Mouse (Mus musculus) gastrocnemius, adult 2 months (tissue): ENCODE data around the gene Btg4. TPM values are rescaled to one million over a fixed set of nuclear protein-coding genes. Genes with fewer than 3 reads are reported as not detected.

ENCODE experiments used
- DNase-seq: peaks from one replicate; pipeline ENCODE4 v3.0.0; 2022
- H3K27ac ChIP-seq: fragments of 200-600 bp; 2 replicates; pipeline ENCODE4 v1.8.1; 2022; ENCODE audit warnings: mild to moderate bottlenecking
- H3K4me3 ChIP-seq: fragments of 200-600 bp; 2 replicates; pipeline ENCODE4 v1.8.1; 2022; ENCODE audit warnings: mild to moderate bottlenecking, moderate library complexity
- CTCF ChIP-seq: fragments of 200-600 bp; IDR thresholded peaks from 2 replicates; pipeline ENCODE4 v1.8.1; 2022; ENCODE audit warnings: antibody characterized with exemption, mild to moderate bottlenecking, moderate library complexity
- intact Hi-C: fragments of 180-260 bp; cut with DNase I; formaldehyde crosslinking; loops from one replicate; pipeline ENCODE4 v1.15.1; 2025
- long read RNA-seq, 2 experiments: library from polyadenylated mRNA; stranded (forward); transcript quantifications; one replicate each; pipeline ENCODE4 v2.0.0; 2021
- total RNA-seq, 2 experiments: library from RNA; stranded (reverse); gene quantifications; 2 replicates each; pipeline ENCODE4 v1.2.3; 2021

The Btg4 gene
- total RNA-seq: not detected
- long read RNA-seq, experiment 1: 0 reads
- long read RNA-seq, experiment 2: 0 reads

DNA sequence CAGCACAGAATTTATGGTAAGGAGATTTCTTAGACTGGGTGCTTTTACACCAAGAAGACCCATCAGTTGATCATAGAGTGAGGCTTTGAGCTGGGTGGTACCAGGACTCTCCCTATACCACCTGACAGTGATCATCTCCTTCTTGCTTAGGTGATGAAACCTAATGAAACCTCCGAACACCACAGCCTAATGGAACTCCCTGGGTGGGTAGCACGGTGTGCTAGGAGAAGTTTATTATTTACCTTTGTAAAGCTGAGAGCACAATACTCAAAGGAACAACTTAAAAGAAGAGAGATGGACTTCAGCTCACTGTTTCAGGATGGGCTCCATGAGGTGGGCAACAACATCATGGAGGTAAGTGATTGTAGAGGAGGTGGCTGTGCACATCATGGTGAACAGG lies at the start of gene Btg4:
Btg4 (plus strand) TSS at position 301 of the 400 bp plus-strand sequence.
- intact Hi-C loops: no loop called here
- H3K27ac ChIP-seq: no peak within 1 kb of the TSS
- DNase-seq: no peak
- no peak within 1 kb of the TSS for H3K4me3 ChIP-seq
- no peak for TF ChIP-seq CTCF

DNA sequence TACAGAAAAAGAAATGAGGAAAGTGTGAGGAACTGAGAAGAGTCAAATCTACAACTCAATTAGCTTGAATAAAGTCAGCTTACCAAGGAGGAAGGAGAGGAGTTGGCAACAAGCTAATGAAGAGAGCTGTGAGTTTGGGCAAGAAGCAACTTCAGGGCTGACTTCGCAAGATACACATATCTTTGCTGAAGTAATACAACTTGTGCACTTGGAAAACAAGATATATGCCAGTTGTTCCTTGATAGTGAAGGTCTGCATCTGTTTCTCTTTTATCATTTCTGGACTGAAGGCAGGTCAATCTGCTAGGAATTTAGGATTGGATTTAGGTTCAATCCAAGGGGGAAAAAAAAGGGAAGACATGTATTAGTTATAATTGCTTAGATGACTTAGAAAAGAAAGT lies 47.1 kb upstream of the Btg4 start:
- intact Hi-C loops: no loop called here
- H3K4me3 ChIP-seq: no peak overlapping the region
- no peak for TF ChIP-seq CTCF

DNA sequence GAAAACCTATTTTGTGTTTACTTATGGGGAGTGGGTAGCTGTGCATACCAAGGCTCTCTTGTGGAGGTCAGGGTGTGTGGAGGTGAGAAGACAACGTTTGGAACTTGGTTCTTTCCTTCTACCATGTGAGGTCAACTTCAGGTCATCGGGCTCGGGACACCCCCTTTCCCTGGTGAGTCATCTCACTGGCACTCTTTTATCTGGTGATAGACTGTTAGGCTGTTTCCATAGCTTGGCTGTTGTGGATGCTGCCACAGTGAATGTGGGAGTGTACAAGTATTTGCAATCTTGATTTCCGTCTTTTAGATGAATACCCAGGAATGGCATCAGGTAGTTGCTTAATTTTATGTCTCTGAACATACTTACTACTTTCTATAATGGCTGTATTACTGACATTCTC lies 45.0 kb upstream of the Btg4 start:
- no peak for DNase-seq
- H3K27ac ChIP-seq: no peak overlapping the region
- no peak overlapping the region for H3K4me3 ChIP-seq
- TF ChIP-seq CTCF: no peak
- intact Hi-C loops: no loop called here

More for the DNA sequence above, 47.1 kb upstream of the Btg4 start:
- no peak overlapping the region for H3K27ac ChIP-seq
- DNase-seq: no peak

DNA sequence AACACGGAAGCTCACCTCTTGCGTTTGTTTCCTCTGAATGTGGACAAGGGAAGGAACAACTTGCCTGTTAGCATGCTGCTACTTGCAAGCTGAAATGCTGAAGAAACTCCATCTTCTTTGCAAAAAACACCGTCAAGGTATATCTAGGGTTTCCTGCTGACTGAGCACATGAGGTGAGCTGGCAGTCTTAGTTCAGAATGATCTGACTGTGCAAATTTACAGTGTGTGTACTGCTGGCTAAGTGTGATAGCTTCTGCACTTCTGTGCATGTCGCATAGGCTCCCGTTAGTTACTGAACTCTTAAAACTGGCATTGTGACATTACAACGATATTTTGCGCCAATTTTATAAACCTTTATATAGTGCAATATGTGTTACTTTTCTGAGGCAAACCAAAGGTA lies 41.0 kb upstream of the Btg4 start:
- Histone ChIP-seq H3K4me3 (no peak overlapping the region), H3K27ac (no peak overlapping the region)
- no peak for TF ChIP-seq CTCF
- no peak for DNase-seq
- intact Hi-C loops: no loop called here

DNA sequence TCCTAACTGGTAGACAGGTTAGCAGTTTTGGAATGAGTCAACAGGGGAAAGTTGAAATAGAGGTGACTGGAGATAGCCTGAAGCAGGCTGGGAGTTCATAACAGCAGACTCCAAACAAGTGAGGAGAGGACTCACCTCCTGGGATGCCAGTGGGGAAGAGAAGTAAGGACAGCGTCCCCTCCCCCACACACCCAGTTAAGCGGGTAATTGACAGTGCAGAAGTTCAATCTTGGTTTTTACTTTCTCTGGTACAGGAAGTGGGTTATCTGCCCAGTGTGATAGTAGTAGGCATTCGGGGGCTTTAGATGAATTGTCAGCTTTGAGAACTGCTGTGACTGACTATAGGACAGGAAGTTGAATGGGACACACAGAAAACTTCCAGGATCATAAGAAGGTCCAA lies 40.4 kb upstream of the Btg4 start:
- no peak for TF ChIP-seq CTCF
- no peak overlapping the region for H3K27ac ChIP-seq
- intact Hi-C loops: no loop called here
- no peak overlapping the region for H3K4me3 ChIP-seq
- DNase-seq: no peak

DNA sequence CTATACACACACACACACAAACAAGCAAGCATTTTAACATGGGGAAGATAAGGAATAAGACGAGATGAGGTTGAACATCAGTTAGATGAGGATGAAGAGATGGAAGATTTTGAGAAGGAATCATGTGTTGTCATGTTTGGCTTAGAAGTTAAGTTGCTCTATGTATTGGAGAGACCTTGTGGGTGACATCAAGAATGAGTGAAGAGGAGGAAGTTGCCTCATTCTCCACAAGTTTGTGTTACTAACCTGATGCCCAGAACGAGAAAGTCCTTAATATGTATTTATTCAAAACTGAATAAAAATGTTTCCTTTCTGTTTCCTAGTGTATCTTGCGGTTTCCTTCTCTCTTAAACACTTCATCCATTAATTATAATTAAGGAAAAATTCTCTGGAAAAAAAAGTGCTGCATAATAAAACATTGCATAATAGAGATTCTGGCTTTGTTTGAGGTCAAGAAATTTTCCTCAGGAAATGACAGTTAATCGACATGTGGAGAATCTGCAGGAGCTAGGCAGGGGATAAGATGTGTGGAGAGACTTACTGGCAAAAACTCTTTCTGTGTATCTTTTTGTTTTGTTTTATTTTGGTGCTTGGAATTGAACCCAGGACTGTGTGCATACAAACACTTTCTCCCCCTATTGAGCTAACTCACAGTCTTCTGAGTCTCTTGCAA lies 39.4 kb upstream of the Btg4 start:
- intact Hi-C loops: no loop called here
- TF ChIP-seq CTCF: no peak
- no peak overlapping the region for H3K27ac ChIP-seq
- H3K4me3 ChIP-seq: no peak overlapping the region
- no peak for DNase-seq

DNA sequence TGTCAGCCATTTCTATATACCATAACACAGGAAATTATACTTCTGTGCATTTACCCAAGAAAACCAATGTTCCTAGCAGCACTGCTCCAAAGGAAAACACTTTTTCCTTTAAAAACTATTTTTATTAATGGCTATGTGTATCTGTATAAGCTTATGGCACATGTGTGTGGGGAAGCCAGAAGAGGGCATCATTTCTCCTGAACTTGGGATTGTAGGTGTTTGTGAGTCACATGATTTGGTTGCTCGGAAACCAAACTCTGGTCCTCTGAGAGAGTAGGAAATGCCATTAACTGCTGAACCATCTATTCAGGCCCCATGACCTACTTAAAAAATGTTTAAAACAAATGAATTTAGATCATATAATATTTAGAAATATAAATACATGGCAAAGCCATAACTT lies 33.7 kb upstream of the Btg4 start:
- H3K4me3 ChIP-seq: no peak overlapping the region
- TF ChIP-seq CTCF: no peak

DNA sequence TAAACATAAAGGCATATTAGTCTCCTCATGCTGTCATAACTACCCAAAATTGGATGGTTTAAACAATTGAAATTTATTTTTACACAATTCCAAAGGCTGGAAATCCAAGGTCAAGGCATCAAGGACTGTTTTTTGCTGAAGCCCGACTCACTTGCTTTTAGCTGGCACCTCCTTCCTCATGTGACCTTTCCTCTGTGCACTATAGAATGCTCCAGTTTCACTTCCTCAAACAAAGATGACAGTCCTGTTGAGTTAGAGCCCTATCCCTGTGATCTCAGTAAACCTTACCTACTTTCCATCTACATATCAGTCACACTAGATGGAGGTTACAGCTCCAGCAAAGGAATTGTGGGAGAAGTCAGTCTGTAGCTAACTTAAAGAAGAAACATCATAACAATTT lies 30.6 kb upstream of the Btg4 start:
- no peak for TF ChIP-seq CTCF
- H3K4me3 ChIP-seq: no peak overlapping the region
- DNase-seq: no peak
- H3K27ac ChIP-seq: no peak overlapping the region
- intact Hi-C loops: no loop called here

More for the DNA sequence above, 33.7 kb upstream of the Btg4 start:
- H3K27ac ChIP-seq: no peak overlapping the region
- intact Hi-C loops: no loop called here
- DNase-seq: no peak

DNA sequence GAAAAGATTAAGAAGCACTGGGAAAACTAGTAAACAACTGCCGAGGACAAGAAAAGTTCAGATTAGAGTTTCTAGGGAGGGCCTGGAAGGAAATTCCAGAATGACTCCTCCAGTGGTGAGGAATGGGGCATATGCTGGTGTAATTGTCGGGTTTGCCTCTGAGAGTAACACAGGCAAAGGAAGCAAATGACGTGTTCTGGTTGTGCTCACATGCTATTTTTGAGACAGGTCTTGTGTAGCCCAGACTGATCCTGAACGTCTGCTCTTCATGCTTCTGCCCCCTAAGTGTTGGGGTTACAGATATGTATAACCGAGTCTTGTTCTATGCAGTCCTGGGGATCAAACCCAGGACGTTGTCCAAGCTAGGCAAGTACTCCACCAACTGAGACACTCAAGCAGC lies 29.1 kb upstream of the Btg4 start:
- intact Hi-C loops: no loop called here
- no peak for TF ChIP-seq CTCF
- DNase-seq: no peak
- no peak overlapping the region for H3K4me3 ChIP-seq
- no peak overlapping the region for H3K27ac ChIP-seq

DNA sequence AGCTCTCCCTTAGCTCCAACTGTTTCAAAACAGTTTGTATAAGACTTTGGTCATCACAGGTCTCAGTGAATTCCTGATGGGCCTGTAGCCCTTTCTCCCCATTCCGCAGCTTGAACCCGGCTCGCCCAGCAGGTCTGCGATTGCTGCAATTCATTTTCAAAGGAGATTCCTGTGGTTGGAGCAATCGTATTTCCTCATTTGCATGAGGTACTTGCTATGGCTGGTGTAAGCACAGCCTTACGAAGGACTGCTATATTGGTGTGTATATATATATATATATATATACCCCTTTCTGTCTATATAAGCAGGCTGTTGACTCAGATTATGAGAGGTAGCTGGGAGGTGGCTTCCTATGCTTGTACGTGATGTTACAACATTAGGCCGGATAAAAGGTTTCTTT lies 28.4 kb upstream of the Btg4 start:
- TF ChIP-seq CTCF: no peak
- no peak for DNase-seq
- H3K4me3 ChIP-seq: no peak overlapping the region
- intact Hi-C loops: no loop called here
- no peak overlapping the region for H3K27ac ChIP-seq

DNA sequence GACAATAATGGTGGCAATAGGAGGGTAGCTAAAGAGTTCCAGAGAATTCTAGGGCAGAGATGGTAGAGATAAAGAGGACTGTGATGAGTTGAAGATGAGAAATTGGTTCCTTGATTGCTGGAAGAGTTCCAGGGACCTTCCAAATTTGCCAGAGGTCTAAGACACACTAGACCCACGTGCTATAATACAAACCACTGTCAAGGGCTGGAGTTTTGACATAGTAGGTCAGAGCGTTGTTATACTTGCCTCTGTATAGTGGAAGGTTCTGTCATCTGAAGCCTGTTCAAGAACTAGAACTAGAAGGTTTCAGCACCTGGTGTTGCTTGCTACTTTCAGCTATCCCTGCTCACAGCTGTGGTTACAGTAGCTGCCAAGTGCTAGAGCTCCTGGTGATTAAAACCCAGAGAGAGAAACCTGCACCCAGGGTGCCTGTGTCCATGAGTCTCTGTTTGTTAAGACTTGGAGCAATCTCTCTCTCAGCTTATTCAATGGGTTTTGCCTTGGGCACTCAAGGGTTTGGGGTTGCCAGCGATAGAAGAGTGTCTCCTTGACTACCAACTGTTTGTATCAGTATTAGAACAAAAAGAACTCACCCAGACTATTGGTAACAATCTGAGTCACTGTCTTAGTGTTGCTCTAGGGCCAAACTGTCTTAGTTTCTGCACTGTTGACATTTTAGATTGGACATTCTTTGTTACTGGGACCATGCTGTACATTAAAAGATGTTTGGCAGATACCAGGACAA lies 27.7 kb upstream of the Btg4 start:
- Histone ChIP-seq H3K27ac (no peak overlapping the region), H3K4me3 (no peak overlapping the region)
- no peak for TF ChIP-seq CTCF
- intact Hi-C loops: no loop called here
- DNase-seq: no peak

DNA sequence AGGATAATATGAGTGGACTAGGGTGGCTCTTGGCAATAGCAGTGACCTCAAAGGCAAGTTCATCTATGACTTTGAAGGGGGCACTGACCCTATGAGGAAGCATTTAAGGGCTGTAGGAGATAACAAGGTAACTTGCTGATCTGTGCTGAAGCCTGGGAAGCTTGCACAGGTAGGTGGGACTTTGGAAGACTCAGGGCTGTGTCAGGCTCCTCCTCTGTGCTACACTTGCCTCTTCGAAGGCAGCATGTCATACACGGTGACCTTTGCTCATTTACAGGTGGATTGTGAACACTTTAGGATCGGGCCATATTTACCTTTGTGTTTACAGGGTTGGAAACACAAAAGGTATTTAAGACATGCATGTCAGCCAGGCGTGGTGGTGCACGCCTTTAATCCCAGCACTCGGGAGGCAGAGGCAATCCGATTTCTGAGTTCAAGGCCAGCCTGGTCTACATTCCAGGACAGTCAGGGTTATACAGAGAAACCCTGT lies 19.2 kb upstream of the Btg4 start:
- no peak overlapping the region for H3K4me3 ChIP-seq
- no peak for TF ChIP-seq CTCF
- intact Hi-C loops: no loop called here
- no peak for DNase-seq
- H3K27ac ChIP-seq: no peak overlapping the region

DNA sequence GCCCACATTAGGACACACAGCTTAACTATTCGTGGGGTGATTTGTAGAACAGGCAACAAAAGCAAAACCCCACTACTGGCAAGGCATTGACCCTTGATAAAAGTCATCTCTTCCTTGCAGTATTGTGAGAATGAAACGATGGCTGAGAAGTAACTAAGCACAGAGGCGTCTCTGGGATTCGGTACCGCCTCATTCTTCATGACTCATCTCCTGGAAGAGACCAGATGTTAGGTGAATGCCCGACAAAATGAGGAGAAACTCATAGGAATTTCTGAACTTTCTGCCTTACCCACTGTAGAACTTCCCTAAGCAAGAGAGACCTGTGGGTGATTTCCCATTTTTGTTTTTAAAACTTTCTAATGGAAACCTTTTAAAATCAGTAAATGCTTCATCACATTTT lies 18.6 kb upstream of the Btg4 start:
- intact Hi-C loops: no loop called here
- TF ChIP-seq CTCF: no peak
- DNase-seq: no peak
- H3K27ac ChIP-seq: no peak overlapping the region
- H3K4me3 ChIP-seq: no peak overlapping the region

DNA sequence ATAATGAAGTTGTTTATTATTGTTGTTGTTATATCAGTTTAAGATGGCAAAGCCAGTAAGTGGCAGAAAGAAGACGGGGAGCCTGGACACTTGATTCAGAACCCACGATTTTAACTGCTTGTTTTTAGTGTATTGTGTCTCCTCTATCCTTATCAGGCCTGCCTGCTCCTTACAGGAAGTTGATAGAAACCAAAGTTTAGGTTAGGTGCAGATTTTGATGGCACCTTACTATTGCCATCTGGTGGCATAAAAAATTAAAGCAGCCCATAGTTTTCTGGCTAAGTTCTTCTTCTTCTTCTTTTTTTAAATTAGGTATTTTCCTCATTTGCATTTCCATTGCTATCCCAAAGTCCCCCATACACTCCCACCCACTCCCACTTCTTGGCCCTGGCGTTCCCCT lies 8.5 kb upstream of the Btg4 start:
- intact Hi-C loops: no loop called here
- Histone ChIP-seq H3K27ac (no peak overlapping the region), H3K4me3 (no peak overlapping the region)
- DNase-seq: no peak
- peak; percentile 46 for TF ChIP-seq CTCF
